Mouse (Mus musculus) testis, adult 2 months (tissue): ENCODE measurements at regions not wholly inside any gene's neighbourhood (a gene's known extent, or its start where the extent isn't known, plus 50 kb on each side); places are given as distances from the start of the nearest gene placed in this dataset.

Source experiments
- H3K27ac ChIP-seq: fragments of 200-500 bp; 2 replicates; pipeline ENCODE4 v1.5.1; 2012; ENCODE audit warnings: low read depth, low read length; ENCODE audit not compliant: control insufficient read depth, insufficient read depth
- H3K27me3 ChIP-seq: fragments of 200-500 bp; 2 replicates; pipeline ENCODE4 v1.6.1; 2012; ENCODE audit warnings: mild to moderate bottlenecking, low read length, moderate library complexity; ENCODE audit not compliant: control insufficient read depth, insufficient read depth
- H3K36me3 ChIP-seq: fragments of 200-500 bp; 2 replicates; pipeline ENCODE4 v1.6.1; 2012; ENCODE audit warnings: mild to moderate bottlenecking, low read length; ENCODE audit not compliant: control insufficient read depth, insufficient read depth
- H3K4me1 ChIP-seq: fragments of 200-500 bp; 2 replicates; pipeline ENCODE4 v1.6.1; 2012; ENCODE audit warnings: low read length; ENCODE audit not compliant: control insufficient read depth, insufficient read depth
- H3K4me3 ChIP-seq: fragments of 200-500 bp; 2 replicates; pipeline ENCODE4 v1.5.1; 2012; ENCODE audit warnings: low read depth, mild to moderate bottlenecking, low read length, moderate library complexity, mixed read lengths; ENCODE audit not compliant: control insufficient read depth
- CTCF ChIP-seq: fragments of 200-500 bp; IDR thresholded peaks from 2 replicates; pipeline ENCODE4 v1.5.1; 2012; ENCODE audit warnings: low read depth, mild to moderate bottlenecking, inconsistent platforms, low read length, moderate library complexity; ENCODE audit not compliant: control insufficient read depth, insufficient read depth, insufficient replicate concordance
- POLR2A ChIP-seq: fragments of 200-500 bp; IDR thresholded peaks from 2 replicates; pipeline ENCODE4 v1.6.1; 2012; ENCODE audit warnings: low read depth, mild to moderate bottlenecking, inconsistent platforms, low read length, moderate library complexity; ENCODE audit not compliant: control insufficient read depth

- no peak overlapping the region for H3K27ac ChIP-seq
- no peak overlapping the region for H3K4me3 ChIP-seq
- no peaks in the 10 kb centered on the region for H3K36me3 ChIP-seq
- H3K27me3 ChIP-seq = no peaks in the 10 kb centered on the region
- peaks cover 11% of the 10 kb centered on the region for H3K4me1 ChIP-seq
- no peak for TF ChIP-seq CTCF
- TF ChIP-seq POLR2A = no peak
These were observed 78.3 kb upstream of the Tmem189 start for GRCm38 (mm10) chr2:167767962-167768361.

GRCm38 (mm10) chr2:167767371-167767770, 77.7 kb upstream of the Tmem189 start:
- H3K27ac ChIP-seq = no peak overlapping the region
- no peak overlapping the region for H3K4me3 ChIP-seq
- peaks cover 11% of the 10 kb centered on the region for H3K4me1 ChIP-seq
- H3K36me3 ChIP-seq = no peaks in the 10 kb centered on the region
- H3K27me3 ChIP-seq = no peaks in the 10 kb centered on the region
- TF ChIP-seq CTCF (no peak), POLR2A (no peak)

- Histone ChIP-seq H3K36me3 (no peaks in the 10 kb centered on the region), H3K4me3 (no peak overlapping the region), H3K4me1 (peaks cover 11% of the 10 kb centered on the region), H3K27me3 (no peaks in the 10 kb centered on the region), H3K27ac (no peak overlapping the region)
- TF ChIP-seq CTCF (no peak), POLR2A (no peak)
These were observed 76.2 kb upstream of the Tmem189 start for GRCm38 (mm10) chr2:167765811-167766210.

GRCm38 (mm10) chr2:167765072-167765800, 75.6 kb upstream of the Tmem189 start:
- Histone ChIP-seq H3K4me1 (peaks cover 10% of the 10 kb centered on the region), H3K27me3 (no peaks in the 10 kb centered on the region), H3K36me3 (no peaks in the 10 kb centered on the region), H3K27ac (no peak overlapping the region; the same call in 1 of the 2 replicates), H3K4me3 (no peak overlapping the region)
- no peak for TF ChIP-seq CTCF
- TF ChIP-seq POLR2A = no peak

GRCm38 (mm10) chr2:167763891-167764410, 74.3 kb upstream of the Tmem189 start:
- Histone ChIP-seq H3K4me1 (peaks cover 4% of the 10 kb centered on the region), H3K27me3 (no peaks in the 10 kb centered on the region), H3K27ac (no peak overlapping the region), H3K36me3 (no peaks in the 10 kb centered on the region), H3K4me3 (no peak overlapping the region)
- no peak for TF ChIP-seq CTCF
- TF ChIP-seq POLR2A = no peak

- Histone ChIP-seq H3K27ac (no peak overlapping the region), H3K27me3 (no peaks in the 10 kb centered on the region), H3K4me1 (peaks cover 4% of the 10 kb centered on the region), H3K36me3 (no peaks in the 10 kb centered on the region), H3K4me3 (no peak overlapping the region)
- no peak for TF ChIP-seq CTCF
- no peak for TF ChIP-seq POLR2A
These were observed 71.8 kb upstream of the Tmem189 start for GRCm38 (mm10) chr2:167761404-167761936.

GRCm38 (mm10) chr2:167760681-167761403, 71.2 kb upstream of the Tmem189 start:
- Histone ChIP-seq H3K27ac (no peak overlapping the region), H3K4me3 (no peak overlapping the region), H3K27me3 (no peaks in the 10 kb centered on the region), H3K4me1 (peaks cover 4% of the 10 kb centered on the region), H3K36me3 (no peaks in the 10 kb centered on the region)
- TF ChIP-seq CTCF = no peak
- no peak for TF ChIP-seq POLR2A
